Mouse (Mus musculus) neural tube, embryonic 11.5 days (tissue): ENCODE measurements around the gene Cabp1. TPM values are rescaled to one million over a fixed set of nuclear protein-coding genes. Genes with fewer than 3 reads are reported as not detected.

ENCODE experiments used
- ATAC-seq: fragments of 200-750 bp; cut with Nextera tagmentation; 2 replicates; pipeline ENCODE4 v1.8.0; 2017; ENCODE audit warnings: moderate number of reproducible peaks, mild to moderate bottlenecking, moderate TSS enrichment, moderate library complexity; ENCODE audit not compliant: insufficient read depth, low FRiP score, low TSS enrichment
- DNase-seq: peaks from one replicate; pipeline ENCODE4 v3.0.0-alpha.2; 2015; ENCODE audit warnings: low spot score
- H3K27ac ChIP-seq: fragments of 300-500 bp; sonication (generic); 2 replicates; pipeline ENCODE4 v1.5.1; 2014; ENCODE audit warnings: low read depth, mild to moderate bottlenecking, low read length
- H3K27me3 ChIP-seq: fragments of 300-500 bp; sonication (generic); 2 replicates; pipeline ENCODE4 v1.6.1; 2014; ENCODE audit warnings: mild to moderate bottlenecking, low read length, mixed read lengths; ENCODE audit not compliant: control insufficient read depth, insufficient read depth
- H3K36me3 ChIP-seq: fragments of 300-500 bp; sonication (generic); 2 replicates; pipeline ENCODE4 v1.6.1; 2014; ENCODE audit warnings: mild to moderate bottlenecking, low read length, moderate library complexity, mixed read lengths; ENCODE audit not compliant: control insufficient read depth, insufficient read depth
- H3K4me1 ChIP-seq: fragments of 300-500 bp; sonication (generic); 2 replicates; pipeline ENCODE4 v1.6.1; 2014; ENCODE audit warnings: low read length, mixed read lengths; ENCODE audit not compliant: control insufficient read depth, insufficient read depth
- H3K4me2 ChIP-seq: fragments of 300-500 bp; sonication (generic); 2 replicates; pipeline ENCODE4 v1.6.1; 2014; ENCODE audit warnings: low read depth, mild to moderate bottlenecking, moderate library complexity
- H3K4me3 ChIP-seq: fragments of 300-500 bp; sonication (generic); 2 replicates; pipeline ENCODE4 v1.5.1; 2014; ENCODE audit warnings: low read depth, low read length
- H3K9ac ChIP-seq: fragments of 300-500 bp; sonication (generic); 2 replicates; pipeline ENCODE4 v1.6.1; 2014; ENCODE audit warnings: mild to moderate bottlenecking, low read length
- H3K9me3 ChIP-seq: fragments of 300-500 bp; sonication (generic); 2 replicates; pipeline ENCODE4 v1.6.1; 2016; ENCODE audit warnings: low read length; ENCODE audit not compliant: control insufficient read depth
- WGBS: fragments of 180-500 bp; shearing (Covaris S2); extraction: QIAGEN DNeasy Blood & Tissue Kit; methylation state at CpG from one replicate; pipeline ENCODE4 v1.1.7; 2014; 5-methylcytosine and 5-hydroxymethylcytosine counted together
- polyA plus RNA-seq: library from polyadenylated mRNA; unstranded; fragments of >200 nt; fragmentation: Nextera tagmentation; extraction: Ambion mirVana; gene quantifications from 2 replicates; pipeline ENCODE4 v1.2.1, GENCODE M21; 2014

The Cabp1 gene
- polyA plus RNA-seq, 1 experiment from 2014 or later, result 12.3 TPM

DNA sequence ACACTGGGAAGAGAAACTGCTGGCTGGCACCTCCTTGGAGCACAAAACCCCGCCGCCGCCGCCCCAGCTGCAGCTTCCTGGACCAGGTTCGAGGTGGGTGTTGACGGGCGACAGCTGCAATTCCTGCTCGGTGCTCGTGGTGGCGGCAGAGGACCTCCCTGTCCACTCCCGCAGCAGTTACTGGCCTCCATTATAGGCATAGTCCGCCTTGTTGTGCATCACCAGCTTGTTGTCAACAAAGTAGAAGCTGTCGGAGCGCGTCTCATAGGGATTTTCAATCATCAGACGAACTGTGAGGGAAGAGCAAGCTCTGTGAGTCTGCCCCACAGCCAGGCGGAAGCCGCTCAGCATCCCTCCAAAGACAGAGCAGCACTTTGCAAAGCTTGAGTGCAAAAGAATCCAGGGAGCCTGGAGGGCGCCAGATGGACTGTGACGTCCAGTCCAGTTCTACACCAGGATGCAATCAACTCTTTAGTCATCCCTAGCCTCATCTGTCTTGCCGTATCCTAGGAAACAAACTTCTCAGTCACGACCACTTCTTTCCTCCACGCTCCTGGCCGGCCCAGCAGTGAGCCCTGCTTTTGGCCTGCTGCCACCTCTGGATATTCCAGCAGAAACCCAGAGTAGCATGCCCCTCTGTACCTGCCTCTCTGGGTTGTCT is 68.8 kb downstream of the Cabp1 start:
- Histone ChIP-seq H3K4me1 (peaks cover 3% of the 10 kb centered on the region), H3K27ac (no peak overlapping the region), H3K9ac (no peak overlapping the region), H3K27me3 (no peaks in the 10 kb centered on the region), H3K9me3 (no peaks in the 10 kb centered on the region), H3K4me2 (no peak overlapping the region), H3K4me3 (no peak overlapping the region), H3K36me3 (peaks cover 11% of the 10 kb centered on the region)
- 27% methylated on average over 24 of the region's 24 CpGs for WGBS
- DNase-seq, result peak; percentile 84
- no peak for ATAC-seq

DNA sequence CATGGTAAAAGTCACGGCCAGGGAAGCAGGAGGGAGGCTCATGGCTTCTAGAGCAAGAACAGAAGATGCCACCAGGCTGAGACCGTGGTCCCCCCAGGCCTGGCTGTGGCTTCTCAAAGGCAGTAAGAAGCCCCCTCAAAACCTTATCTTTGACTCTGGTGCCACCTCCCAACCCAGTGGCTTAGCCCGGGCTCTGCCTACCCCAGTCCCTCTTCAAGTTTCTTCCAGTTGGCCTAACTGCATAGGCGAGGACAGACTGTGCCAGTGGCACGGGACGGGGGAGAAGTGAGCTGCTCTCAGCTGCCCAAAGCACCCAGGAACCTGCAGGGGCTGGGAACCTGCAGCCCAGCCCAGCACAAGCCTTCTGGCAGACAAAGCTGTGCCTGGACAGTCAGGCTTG is 69.5 kb downstream of the Cabp1 start:
- Histone ChIP-seq H3K4me1 (peaks cover 3% of the 10 kb centered on the region), H3K27ac (no peak overlapping the region), H3K27me3 (no peaks in the 10 kb centered on the region), H3K4me2 (no peak overlapping the region), H3K9ac (no peak overlapping the region; the same call in 1 of the 2 replicates), H3K36me3 (peaks cover 10% of the 10 kb centered on the region), H3K4me3 (no peak overlapping the region), H3K9me3 (no peaks in the 10 kb centered on the region)
- 95% methylated on average over 6 of the region's 6 CpGs for WGBS
- no peak for DNase-seq
- no peak for ATAC-seq

DNA sequence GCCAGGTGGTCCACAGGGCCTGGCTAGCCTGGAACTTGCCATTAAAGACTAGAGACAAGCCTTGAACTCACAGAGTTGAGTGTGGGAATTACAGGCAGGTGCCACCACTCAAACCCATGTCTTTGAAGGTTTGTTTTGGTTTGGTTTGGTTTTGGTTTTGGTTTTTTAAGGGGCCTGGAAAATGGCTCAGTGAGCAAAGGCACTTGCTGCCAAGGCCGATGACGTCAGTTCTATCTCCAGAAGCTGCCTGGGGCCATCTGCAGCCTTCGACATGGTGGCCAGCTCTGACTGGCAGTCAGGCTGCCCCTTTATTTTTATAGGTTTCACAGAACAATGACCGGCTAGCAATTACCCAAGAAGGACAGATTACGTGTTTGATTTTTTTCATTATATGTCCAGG is 73.2 kb downstream of the Cabp1 start:
- Histone ChIP-seq H3K36me3 (peaks cover 7% of the 10 kb centered on the region), H3K9ac (no peak overlapping the region), H3K4me3 (no peak overlapping the region), H3K4me2 (no peak overlapping the region), H3K4me1 (peaks cover 2% of the 10 kb centered on the region), H3K27ac (no peak overlapping the region), H3K9me3 (no peaks in the 10 kb centered on the region), H3K27me3 (no peaks in the 10 kb centered on the region)
- ATAC-seq (no peak), DNase-seq (no peak)
- 76% methylated on average over 5 of the region's 5 CpGs for WGBS

DNA sequence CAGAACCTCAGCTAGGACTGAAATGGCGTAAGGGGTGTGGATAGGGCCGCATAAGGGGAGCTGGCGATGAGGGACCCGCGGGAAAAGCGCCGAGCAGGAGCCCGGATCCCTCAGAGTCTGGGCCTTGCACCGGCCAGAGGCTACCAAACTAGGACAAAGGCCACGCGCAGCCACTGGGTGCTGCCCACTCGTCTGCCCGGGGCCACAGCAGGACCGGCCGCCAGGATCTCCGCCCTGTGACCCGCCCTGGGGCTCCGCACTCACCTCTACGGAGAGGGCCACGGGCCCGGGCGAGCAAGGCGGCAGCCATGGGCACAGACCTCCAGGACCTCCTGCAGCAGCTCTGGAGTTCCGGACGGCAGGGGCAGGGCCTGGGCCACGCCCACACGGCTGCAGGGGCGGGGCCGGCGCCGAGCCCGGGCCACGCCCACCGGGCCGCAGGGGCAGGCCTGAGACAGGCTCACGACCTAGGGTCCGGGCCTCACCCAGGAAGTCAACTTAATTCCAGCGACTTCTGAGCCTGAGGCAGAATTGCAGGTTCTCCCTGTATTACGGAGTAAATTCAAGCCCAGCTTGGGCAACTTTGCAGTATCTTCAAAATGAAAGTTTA is 75.1 kb downstream of the Cabp1 start, which contains the start of gene Acads:
Gene Acads (minus strand): TSS at position 386 of the 610 bp plus-strand sequence.
- H3K4me1 ChIP-seq, result no peaks in the 10 kb centered on the region; the same call in 1 of the 2 replicates
- H3K27me3 ChIP-seq, result no peaks in the 10 kb centered on the region
- H3K27ac ChIP-seq, result peak within 1 kb of the TSS; percentile 56; the same call in 1 of the 2 replicates
- H3K36me3 ChIP-seq, result peaks cover 7% of the 10 kb centered on the region; the same call in 1 of the 2 replicates
- H3K9me3 ChIP-seq, result no peaks in the 10 kb centered on the region
- H3K4me3 ChIP-seq, result peak within 1 kb of the TSS; percentile 85
- peak within 1 kb of the TSS; percentile 83 for H3K4me2 ChIP-seq
- under 1% methylated on average over 39 of the region's 39 CpGs for WGBS
- ATAC-seq, result peak; percentile 95
- peak within 1 kb of the TSS; percentile 89 for H3K9ac ChIP-seq
- DNase-seq, result peak; percentile 92

Other genes with a start within 250 kb of the Cabp1 start
- not detected in 2 replicates for gene Hnf1a, start 223.3 kb downstream of the Cabp1 start, polyA plus RNA-seq
- gene Sppl3, start 183.2 kb downstream of the Cabp1 start, polyA plus RNA-seq, result 43.6 and 45.1 TPM in 2 replicates
- 27.2 and 29.5 TPM in 2 replicates for gene Gm10401, start 96.1 kb downstream of the Cabp1 start, polyA plus RNA-seq
- gene Acads, start 75.0 kb downstream of the Cabp1 start, polyA plus RNA-seq, result 27.7 and 31.3 TPM in 2 replicates
- 67.7 and 73.4 TPM in 2 replicates for gene Unc119b, start 59.4 kb downstream of the Cabp1 start, polyA plus RNA-seq
- 50.1 and 56.9 TPM in 2 replicates for gene Mlec, start 36.2 kb downstream of the Cabp1 start, polyA plus RNA-seq
- gene Pop5, start 41.5 kb upstream of the Cabp1 start, polyA plus RNA-seq, result 121 and 122 TPM in 2 replicates
- gene Rnf10, start 78.5 kb upstream of the Cabp1 start, polyA plus RNA-seq, result 106 and 119 TPM in 2 replicates
- gene Coq5, start 85.3 kb upstream of the Cabp1 start, polyA plus RNA-seq, result 58.5 and 61.0 TPM in 2 replicates
- gene Dynll1, start 106.6 kb upstream of the Cabp1 start, polyA plus RNA-seq, result 1,631 and 1,672 TPM in 2 replicates
- 327 and 330 TPM in 2 replicates for gene Srsf9, start 132.8 kb upstream of the Cabp1 start, polyA plus RNA-seq
- gene Gatc, start 146.8 kb upstream of the Cabp1 start, polyA plus RNA-seq, result 40.4 and 42.3 TPM in 2 replicates
- gene Triap1, start 146.8 kb upstream of the Cabp1 start, polyA plus RNA-seq, result 55.6 and 60.2 TPM in 2 replicates
- gene Cox6a1, start 154.6 kb upstream of the Cabp1 start, polyA plus RNA-seq, result 799 and 803 TPM in 2 replicates
- gene Msi1, start 235.2 kb upstream of the Cabp1 start, polyA plus RNA-seq, result 138 and 147 TPM in 2 replicates